Mouse (Mus musculus) lung, embryonic 15.5 days (tissue): ENCODE results near the gene Kcnma1. TPM values are rescaled to one million over a fixed set of nuclear protein-coding genes. Genes with fewer than 3 reads are reported as not detected.
A peak's percentile ranks its signal among the peaks of the same experiment; 100 is the strongest.

Source experiments
- ATAC-seq: fragments of 200-750 bp; cut with Nextera tagmentation; 2 replicates; pipeline ENCODE4 v1.8.0; 2017; ENCODE audit warnings: moderate number of reproducible peaks, borderline replicate concordance; ENCODE audit not compliant: low FRiP score, low TSS enrichment; ENCODE audit errors: extremely low read depth
- H3K27ac ChIP-seq: fragments of 300-500 bp; sonication (generic); 2 replicates; pipeline ENCODE4 v1.5.1; 2015; ENCODE audit warnings: moderate library complexity, mild to moderate bottlenecking, inconsistent platforms
- H3K27me3 ChIP-seq: fragments of 300-500 bp; sonication (generic); 2 replicates; pipeline ENCODE4 v1.6.1; 2015; ENCODE audit warnings: inconsistent platforms
- H3K36me3 ChIP-seq: fragments of 300-500 bp; sonication (generic); 2 replicates; pipeline ENCODE4 v1.6.1; 2015; ENCODE audit warnings: inconsistent platforms
- H3K4me1 ChIP-seq: fragments of 300-500 bp; sonication (generic); 2 replicates; pipeline ENCODE4 v1.6.1; 2015; ENCODE audit warnings: inconsistent platforms
- H3K4me2 ChIP-seq: fragments of 300-500 bp; sonication (generic); 2 replicates; pipeline ENCODE4 v1.6.1; 2015; ENCODE audit warnings: inconsistent platforms, mild to moderate bottlenecking, moderate library complexity
- H3K4me3 ChIP-seq: fragments of 300-500 bp; sonication (generic); 2 replicates; pipeline ENCODE4 v1.5.1; 2015; ENCODE audit warnings: mild to moderate bottlenecking, inconsistent platforms
- H3K9ac ChIP-seq: fragments of 300-500 bp; sonication (generic); 2 replicates; pipeline ENCODE4 v1.6.1; 2015; ENCODE audit warnings: inconsistent platforms
- H3K9me3 ChIP-seq: fragments of 300-500 bp; sonication (generic); 2 replicates; pipeline ENCODE4 v1.6.1; 2016; ENCODE audit warnings: inconsistent platforms
- WGBS: fragments of 180-500 bp; shearing (Covaris S2); methylation state at CpG from one replicate; pipeline ENCODE4 v1.1.7; 2015; 5-methylcytosine and 5-hydroxymethylcytosine counted together
- polyA plus RNA-seq: library from polyadenylated mRNA; unstranded; fragments of >200 nt; fragmentation: Nextera tagmentation; extraction: Ambion mirVana; gene quantifications from 2 replicates; pipeline ENCODE4 v1.2.1, GENCODE M21; 2015

The Kcnma1 gene
- polyA plus RNA-seq, 1 experiment from 2014 or later = 1.4 TPM

DNA sequence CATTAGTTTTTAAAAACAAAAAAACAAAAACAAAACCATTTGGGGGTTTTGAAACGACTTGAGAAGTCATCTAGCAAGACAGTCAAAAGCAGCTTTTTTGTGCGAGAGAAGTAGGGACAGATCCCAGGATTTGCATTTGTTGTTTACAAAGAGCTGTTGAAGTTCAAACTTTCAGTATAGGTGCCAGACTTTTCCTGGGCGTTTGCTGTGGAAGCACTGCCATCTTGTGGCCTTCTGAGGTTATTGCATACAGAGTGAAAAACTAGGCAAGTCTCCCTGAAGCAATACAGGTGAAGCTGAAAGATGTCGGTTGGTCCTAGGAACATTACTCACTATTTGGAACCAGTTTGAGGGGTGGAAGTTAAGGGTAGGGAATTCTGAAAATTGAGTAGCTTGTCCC, 484.6 kb downstream of the Kcnma1 start:
- Histone ChIP-seq H3K27me3 (no peaks in the 10 kb centered on the region), H3K36me3 (no peaks in the 10 kb centered on the region), H3K4me1 (peaks cover 17% of the 10 kb centered on the region), H3K4me3 (no peak overlapping the region), H3K4me2 (no peak overlapping the region), H3K9ac (no peak overlapping the region), H3K9me3 (no peaks in the 10 kb centered on the region), H3K27ac (peak overlapping the region; percentile 74)
- ATAC-seq = peak; percentile 52; the same call in 1 of the 2 replicates
- 5% methylated on average over 4 of the region's 4 CpGs for WGBS

DNA sequence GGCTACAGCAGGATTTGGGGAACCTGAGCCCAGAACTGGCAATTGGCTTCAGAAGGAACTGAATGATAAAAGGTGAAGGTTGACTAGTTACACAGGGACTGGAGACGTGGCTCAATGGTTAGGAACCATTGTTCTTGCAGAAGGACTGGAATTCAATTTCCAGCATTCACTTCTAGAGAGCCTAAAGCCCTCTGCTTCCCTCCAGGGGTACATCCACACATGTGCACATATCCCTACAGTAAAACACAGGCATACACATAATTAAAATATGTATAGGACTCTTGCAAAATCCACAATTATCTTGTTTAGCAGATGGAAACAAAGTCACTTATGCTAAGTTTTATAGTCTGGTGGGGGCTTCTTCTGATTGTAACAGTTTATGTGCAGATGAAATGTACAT, 485.1 kb downstream of the Kcnma1 start:
- no peak overlapping the region for H3K9ac ChIP-seq
- H3K4me2 ChIP-seq = no peak overlapping the region
- H3K4me1 ChIP-seq = peaks cover 17% of the 10 kb centered on the region
- no peak overlapping the region for H3K4me3 ChIP-seq
- no peaks in the 10 kb centered on the region for H3K27me3 ChIP-seq
- 54% methylated on average over 1 of the region's 1 CpGs for WGBS
- no peaks in the 10 kb centered on the region for H3K36me3 ChIP-seq
- peak; percentile 61; the same call in 1 of the 2 replicates for ATAC-seq
- H3K9me3 ChIP-seq = no peaks in the 10 kb centered on the region
- H3K27ac ChIP-seq = peak overlapping the region; percentile 74

DNA sequence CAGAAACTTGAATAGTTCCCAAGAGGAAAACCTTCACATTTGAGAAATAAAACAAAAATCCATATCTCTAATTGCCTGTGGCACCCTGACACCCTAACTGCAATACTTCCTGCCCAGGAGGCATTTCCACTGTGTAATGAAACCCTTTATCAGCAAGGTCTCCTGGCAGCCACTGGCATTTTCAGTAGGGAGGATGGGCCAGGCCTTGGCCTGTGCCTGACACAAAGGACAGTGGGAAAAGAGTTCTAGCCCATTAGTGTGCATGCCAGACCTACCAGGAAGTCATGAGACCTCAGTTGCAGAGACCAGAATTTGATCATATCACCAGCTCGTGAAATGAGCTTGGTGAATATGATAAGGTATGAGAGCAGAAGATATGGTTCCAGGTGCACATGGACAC, 488.4 kb downstream of the Kcnma1 start:
- no peak for ATAC-seq
- Histone ChIP-seq H3K36me3 (no peaks in the 10 kb centered on the region), H3K27ac (no peak overlapping the region), H3K4me3 (no peak overlapping the region), H3K9me3 (no peaks in the 10 kb centered on the region), H3K4me1 (peaks cover 22% of the 10 kb centered on the region), H3K4me2 (no peak overlapping the region), H3K9ac (no peak overlapping the region), H3K27me3 (no peaks in the 10 kb centered on the region)
- 82% methylated on average over 1 of the region's 1 CpGs for WGBS

DNA sequence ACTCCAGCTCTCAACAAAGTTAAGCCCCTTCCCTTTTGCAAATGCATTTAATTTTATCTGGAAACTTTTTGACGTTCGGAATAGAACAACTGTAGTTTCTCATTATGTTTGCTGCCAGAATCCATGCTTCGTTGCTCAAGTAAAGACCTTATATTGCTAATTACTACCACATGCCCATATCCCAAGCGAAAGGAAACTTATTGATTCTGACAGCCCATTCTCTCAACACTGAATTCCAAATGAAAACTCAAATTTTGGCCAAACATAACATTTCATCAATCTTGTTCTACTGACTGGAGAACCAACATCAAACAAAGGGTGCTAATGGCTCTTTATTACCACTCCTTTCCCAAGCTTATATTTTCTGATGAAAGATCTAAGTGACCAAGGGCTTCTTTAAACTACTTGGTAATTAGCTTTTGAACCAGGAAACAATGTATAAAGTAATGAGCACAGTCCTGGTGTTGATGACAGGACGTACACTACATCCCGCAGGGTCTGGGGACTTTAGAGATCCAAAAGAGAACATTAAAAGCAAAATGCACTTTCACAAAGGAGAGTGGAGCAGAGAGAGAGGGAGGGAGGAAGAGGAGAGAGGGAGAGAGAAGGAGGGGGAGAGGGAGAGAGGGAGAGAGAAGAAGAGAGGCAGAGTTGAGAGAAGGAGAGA, 490.3 kb downstream of the Kcnma1 start:
- 41% methylated on average over 6 of the region's 6 CpGs for WGBS
- Histone ChIP-seq H3K4me2 (no peak overlapping the region), H3K36me3 (no peaks in the 10 kb centered on the region), H3K9ac (no peak overlapping the region), H3K9me3 (no peaks in the 10 kb centered on the region), H3K4me1 (peaks cover 21% of the 10 kb centered on the region), H3K27me3 (no peaks in the 10 kb centered on the region), H3K4me3 (no peak overlapping the region), H3K27ac (peak overlapping the region; percentile 84)
- ATAC-seq = peak; percentile 78

DNA sequence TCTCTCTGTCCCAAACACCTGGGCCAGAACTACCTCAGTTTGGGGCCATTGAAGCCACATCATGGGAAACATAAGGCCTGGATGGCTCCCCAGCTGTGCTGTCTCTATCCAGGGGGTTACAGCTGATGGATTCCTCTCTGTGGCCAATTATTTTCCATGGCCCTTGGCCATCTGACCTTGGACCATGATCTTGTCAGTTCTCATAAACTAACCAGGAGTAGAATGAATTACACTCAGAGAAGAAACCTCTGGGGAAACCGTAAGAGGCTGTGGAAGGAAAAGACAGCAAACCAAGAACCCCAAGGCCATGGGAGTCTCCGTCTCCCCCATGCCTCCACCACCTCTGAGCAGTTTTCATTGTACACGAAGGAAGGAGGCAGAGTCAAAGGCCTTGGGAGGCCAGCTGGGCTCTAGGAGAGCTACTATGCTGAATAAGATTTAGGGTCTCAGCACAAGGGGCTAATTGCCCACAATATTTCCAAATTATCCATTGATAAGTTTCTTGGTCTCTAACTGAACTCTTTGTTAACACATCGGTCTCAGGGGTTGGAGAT, 491.6 kb downstream of the Kcnma1 start:
- no peak overlapping the region for H3K4me3 ChIP-seq
- ATAC-seq = no peak; the same call in 1 of the 2 replicates
- no peaks in the 10 kb centered on the region for H3K27me3 ChIP-seq
- H3K9ac ChIP-seq = no peak overlapping the region
- H3K9me3 ChIP-seq = no peaks in the 10 kb centered on the region
- no peak overlapping the region for H3K4me2 ChIP-seq
- 52% methylated on average over 4 of the region's 4 CpGs for WGBS
- H3K36me3 ChIP-seq = no peaks in the 10 kb centered on the region
- H3K27ac ChIP-seq = peak overlapping the region; percentile 84
- H3K4me1 ChIP-seq = peaks cover 14% of the 10 kb centered on the region

DNA sequence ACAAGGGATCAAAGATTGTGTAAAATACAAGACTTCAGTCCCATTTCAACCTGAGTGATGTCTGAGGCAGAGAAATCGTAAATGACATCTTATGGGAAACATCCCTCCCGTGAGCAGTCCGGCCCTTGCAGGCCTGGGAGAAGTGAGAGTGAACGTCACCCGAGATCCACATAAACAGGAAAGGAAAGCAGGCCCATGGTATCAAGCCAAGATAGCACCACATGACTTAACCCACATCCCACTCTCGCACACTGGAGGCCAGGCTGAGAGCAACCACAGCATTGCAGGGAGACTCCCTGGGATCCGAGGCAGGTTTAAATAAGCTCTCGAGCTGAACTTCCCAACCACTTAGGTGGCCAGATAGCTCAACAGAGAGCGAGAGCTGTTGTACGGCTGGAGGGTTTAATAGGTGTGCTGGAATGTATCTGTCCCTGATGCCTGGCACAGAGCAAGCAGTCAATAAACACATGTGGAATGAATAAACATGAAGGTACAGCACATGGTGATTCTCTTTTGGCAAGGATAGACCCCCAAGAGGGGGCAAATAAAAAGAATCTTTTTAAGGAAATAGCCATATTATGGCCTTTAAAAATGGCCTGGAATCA, 493.1 kb downstream of the Kcnma1 start:
- no peak overlapping the region for H3K4me3 ChIP-seq
- ATAC-seq = no peak
- peaks cover 14% of the 10 kb centered on the region for H3K4me1 ChIP-seq
- WGBS = 53% methylated on average over 10 of the region's 10 CpGs
- H3K27ac ChIP-seq = no peak overlapping the region
- H3K36me3 ChIP-seq = no peaks in the 10 kb centered on the region
- H3K9me3 ChIP-seq = no peaks in the 10 kb centered on the region
- no peak overlapping the region for H3K9ac ChIP-seq
- H3K27me3 ChIP-seq = no peaks in the 10 kb centered on the region
- H3K4me2 ChIP-seq = no peak overlapping the region

DNA sequence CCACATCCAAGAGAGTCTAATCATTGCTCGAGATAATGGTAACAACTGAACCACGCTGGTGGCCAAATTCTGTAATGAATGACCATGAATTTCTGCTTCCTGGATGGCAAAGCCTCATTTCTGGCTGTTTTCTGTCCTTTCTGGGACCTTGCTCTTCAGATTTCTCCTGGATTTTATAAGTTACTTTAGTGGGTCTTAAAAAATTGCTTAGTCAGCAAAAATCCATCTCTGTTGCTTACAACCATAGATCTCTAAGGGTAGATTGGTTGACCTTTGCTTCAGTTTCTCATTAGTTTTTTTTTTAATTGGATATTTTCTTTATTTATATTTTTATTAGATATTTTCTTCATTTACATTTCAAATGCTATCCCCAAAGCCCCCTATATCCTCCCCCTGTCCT, 496.9 kb downstream of the Kcnma1 start:
- ATAC-seq = no peak
- H3K36me3 ChIP-seq = no peaks in the 10 kb centered on the region
- H3K27me3 ChIP-seq = no peaks in the 10 kb centered on the region
- WGBS = 88% methylated on average over 2 of the region's 2 CpGs
- no peak overlapping the region for H3K4me2 ChIP-seq
- no peak overlapping the region for H3K4me3 ChIP-seq
- H3K9ac ChIP-seq = no peak overlapping the region
- H3K4me1 ChIP-seq = peaks cover 5% of the 10 kb centered on the region
- H3K9me3 ChIP-seq = no peaks in the 10 kb centered on the region
- no peak overlapping the region for H3K27ac ChIP-seq

DNA sequence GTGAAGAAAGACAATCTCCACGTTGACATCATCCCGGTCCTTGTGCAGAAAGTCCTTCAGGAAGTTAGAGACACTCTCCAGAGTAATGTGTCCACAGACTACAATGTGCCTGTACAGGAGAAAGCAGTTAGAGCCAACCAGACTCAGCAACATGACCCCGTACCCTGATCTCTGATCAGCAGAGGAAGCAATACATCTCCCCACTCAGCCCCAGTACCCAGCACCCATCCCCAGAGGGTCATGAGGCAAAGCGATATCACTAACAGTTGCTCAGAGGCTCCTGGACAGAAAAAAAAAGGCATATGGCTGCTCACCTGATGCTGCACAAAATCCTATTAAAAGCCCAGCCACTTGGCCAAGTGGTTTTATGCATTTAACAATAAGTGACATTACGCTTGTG, 504.5 kb downstream of the Kcnma1 start:
- Histone ChIP-seq H3K9ac (no peak overlapping the region), H3K4me1 (no peaks in the 10 kb centered on the region), H3K4me3 (no peak overlapping the region), H3K4me2 (no peak overlapping the region), H3K9me3 (no peaks in the 10 kb centered on the region), H3K27me3 (no peaks in the 10 kb centered on the region), H3K36me3 (no peaks in the 10 kb centered on the region), H3K27ac (no peak overlapping the region)
- 77% methylated on average over 5 of the region's 5 CpGs for WGBS
- no peak for ATAC-seq

DNA sequence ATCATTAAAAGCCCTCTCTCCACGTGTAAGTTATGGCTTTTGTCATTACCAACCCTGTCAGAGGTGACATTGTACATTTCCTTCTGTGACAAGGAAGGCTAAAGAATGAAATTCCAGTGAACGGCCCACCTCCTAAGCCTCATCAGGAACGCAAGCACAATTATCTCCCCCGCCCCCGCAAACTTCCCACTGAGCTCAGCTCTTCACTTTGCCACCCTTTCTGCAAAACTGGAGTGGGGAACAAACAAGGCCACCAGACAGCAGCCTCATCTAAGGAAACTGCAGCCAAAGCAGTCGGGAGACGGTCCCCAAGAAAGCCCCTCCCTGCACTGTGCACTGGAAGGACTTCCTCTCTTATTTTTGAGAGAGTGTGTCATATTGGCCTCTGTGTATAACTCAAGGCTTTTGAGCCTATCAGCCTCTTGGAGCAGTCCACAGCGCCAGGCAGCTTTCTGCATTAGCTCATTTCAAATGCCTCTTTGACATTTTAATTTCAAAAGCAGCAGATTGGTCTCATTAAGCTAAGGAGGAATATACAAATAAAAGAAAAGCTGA, 512.0 kb downstream of the Kcnma1 start:
- Histone ChIP-seq H3K27me3 (no peaks in the 10 kb centered on the region), H3K9ac (no peak overlapping the region), H3K4me2 (no peak overlapping the region), H3K4me1 (peaks cover 22% of the 10 kb centered on the region), H3K27ac (peak overlapping the region; percentile 44), H3K4me3 (no peak overlapping the region), H3K9me3 (no peaks in the 10 kb centered on the region), H3K36me3 (no peaks in the 10 kb centered on the region)
- ATAC-seq = peak; percentile 86; the same call in 1 of the 2 replicates
- 22% methylated on average over 8 of the region's 8 CpGs for WGBS

DNA sequence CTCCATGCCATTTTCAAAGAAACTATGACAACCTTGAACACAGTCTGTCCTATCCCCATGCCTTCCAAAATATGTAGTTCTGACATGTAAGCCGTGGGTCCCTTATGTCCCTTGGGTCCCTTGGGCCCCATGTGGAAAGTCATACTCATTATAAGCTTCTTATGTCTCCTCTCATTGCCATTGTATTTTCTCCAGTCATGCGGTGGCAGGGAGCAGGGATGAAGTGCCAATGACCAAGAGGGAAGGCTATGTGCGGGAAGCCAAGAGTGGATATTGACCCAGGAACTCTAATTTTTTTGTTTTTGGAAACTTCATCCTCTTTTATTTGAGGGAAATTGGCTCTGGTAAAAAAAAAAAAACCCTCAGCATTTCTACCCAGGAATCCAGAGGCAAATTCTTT, 517.5 kb downstream of the Kcnma1 start:
- Histone ChIP-seq H3K4me2 (no peak overlapping the region), H3K4me1 (peaks cover 30% of the 10 kb centered on the region), H3K36me3 (no peaks in the 10 kb centered on the region), H3K4me3 (no peak overlapping the region), H3K9me3 (no peaks in the 10 kb centered on the region), H3K9ac (no peak overlapping the region), H3K27ac (peak overlapping the region; percentile 87), H3K27me3 (no peaks in the 10 kb centered on the region)
- ATAC-seq = no peak
- 76% methylated on average over 3 of the region's 3 CpGs for WGBS

DNA sequence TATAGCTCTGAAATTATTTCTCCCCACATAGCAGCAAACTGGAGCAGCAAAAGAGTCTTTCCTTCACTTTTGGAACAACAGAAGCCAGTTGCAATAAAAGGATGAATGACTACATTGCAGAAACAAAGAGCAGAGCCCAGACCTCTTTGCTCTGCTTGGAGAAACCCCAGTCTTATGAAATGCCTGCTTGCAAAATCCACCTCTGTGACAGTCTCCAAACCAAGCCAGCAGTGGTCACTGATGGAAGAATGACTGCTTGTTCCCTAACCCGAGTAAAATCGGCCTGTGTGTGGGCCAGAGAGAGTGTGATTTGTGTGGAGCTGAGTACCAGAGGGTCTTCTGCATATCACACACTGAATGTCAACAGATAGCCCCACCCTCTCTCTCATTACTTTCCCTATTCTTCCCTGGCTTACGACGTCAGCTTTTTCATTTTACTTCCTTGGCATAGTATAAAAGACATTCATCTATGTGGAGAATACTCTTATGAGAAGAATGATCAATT, 518.0 kb downstream of the Kcnma1 start:
- Histone ChIP-seq H3K27me3 (no peaks in the 10 kb centered on the region), H3K27ac (peak overlapping the region; percentile 87), H3K4me3 (no peak overlapping the region), H3K9me3 (no peaks in the 10 kb centered on the region), H3K4me1 (peaks cover 33% of the 10 kb centered on the region), H3K36me3 (no peaks in the 10 kb centered on the region), H3K4me2 (no peak overlapping the region), H3K9ac (no peak overlapping the region)
- 45% methylated on average over 4 of the region's 4 CpGs for WGBS
- ATAC-seq = no peak

DNA sequence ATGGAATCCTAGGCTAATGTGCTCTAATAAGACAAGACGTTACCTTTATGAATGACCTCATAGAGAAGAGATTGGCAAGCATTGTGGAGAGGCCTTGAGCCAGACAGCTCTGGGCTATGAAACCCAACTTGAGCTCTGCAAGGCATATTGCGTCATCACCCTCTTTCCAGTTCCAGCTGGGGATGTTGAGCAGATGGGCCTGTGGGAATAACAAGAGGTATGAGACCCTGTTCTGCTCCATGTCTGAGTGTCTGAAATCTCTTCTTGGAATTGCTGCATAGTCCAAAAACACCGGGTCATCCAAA, 519.8 kb downstream of the Kcnma1 start:
- Histone ChIP-seq H3K4me3 (no peak overlapping the region), H3K4me1 (peaks cover 26% of the 10 kb centered on the region), H3K27ac (peak overlapping the region; percentile 87), H3K4me2 (no peak overlapping the region), H3K9ac (no peak overlapping the region), H3K9me3 (no peaks in the 10 kb centered on the region), H3K27me3 (no peaks in the 10 kb centered on the region), H3K36me3 (no peaks in the 10 kb centered on the region)
- ATAC-seq = peak; percentile 64
- WGBS = 48% methylated on average over 3 of the region's 3 CpGs
